Mouse (Mus musculus) myocyte (in vitro differentiated cells): ENCODE data around the gene Plxdc2.

Experiments
- E2F4 ChIP-seq: IDR thresholded peaks from one replicate; pipeline ENCODE4 v1.6.1; 2011; ENCODE audit warnings: mild to moderate bottlenecking, control low read depth, moderate library complexity; ENCODE audit not compliant: insufficient read depth
- POLR2A ChIP-seq: IDR thresholded peaks from one replicate; pipeline ENCODE4 v1.6.1; 2011; ENCODE audit warnings: low read depth, mild to moderate bottlenecking, control low read depth, moderate library complexity; ENCODE audit not compliant: insufficient read length
- USF1 ChIP-seq: IDR thresholded peaks from one replicate; pipeline ENCODE4 v1.6.1; 2011; ENCODE audit warnings: low read depth, mild to moderate bottlenecking, control low read depth, moderate library complexity

DNA sequence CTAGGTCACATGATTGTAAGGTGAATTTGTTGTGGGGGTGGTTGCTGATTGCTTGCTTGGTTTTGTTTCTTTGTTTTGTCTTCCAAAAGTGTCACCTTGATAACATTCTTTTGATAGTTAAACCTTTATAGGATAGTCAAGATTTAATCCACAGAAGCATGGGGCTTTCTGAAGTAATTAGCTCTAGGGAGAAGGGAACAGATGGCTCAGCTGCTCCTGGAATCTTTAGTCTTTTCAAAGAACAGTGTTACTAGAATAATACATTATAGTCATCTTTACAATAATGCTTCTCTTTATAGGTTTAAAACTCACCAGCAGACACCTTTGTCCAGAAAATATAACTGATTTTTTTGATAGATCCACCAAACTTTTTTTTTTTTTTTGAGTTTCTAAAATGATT is 31.7 kb downstream of the Plxdc2 start:
- TF ChIP-seq USF1 (no peak), POLR2A (no peak), E2F4 (no peak)
